Comparison of ENCODE assay signal across 42 mouse cellular contexts in the genomic region with DNA sequence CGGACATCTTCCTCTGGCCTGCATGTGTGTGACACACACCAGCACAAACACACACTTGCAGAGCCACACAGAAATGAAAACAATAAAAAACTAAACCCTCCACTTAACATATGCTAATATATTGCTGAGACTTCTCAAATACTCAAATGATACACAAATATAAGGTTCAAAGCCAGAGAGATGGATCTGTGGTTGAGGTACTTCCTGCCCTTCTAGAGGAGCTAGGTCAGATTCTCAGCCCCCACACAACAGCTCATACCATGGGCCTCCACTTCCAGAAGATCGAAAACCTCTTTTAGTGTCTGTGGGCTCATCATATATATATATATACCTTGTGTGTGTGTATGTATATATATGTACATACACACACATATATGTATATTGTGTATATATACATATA. TPM values are rescaled to one million over a fixed set of nuclear protein-coding genes. Genes with fewer than 3 reads are reported as not detected.
"Had no signal": no experiment of that assay in that cellular context is flagged by ENCODE, and none has a peak within 500 bp of the region (broad histone marks: within the 10 kb centered on the region; RNA-seq: fewer than 3 reads in every experiment).

No protein-coding gene starts in this region.

- ATAC-seq: hindbrain, postnatal 0 days; intestine, postnatal 0 days; liver, embryonic 12.5 days had no signal

- DNase-seq: gastrocnemius, adult 2 months; gastrocnemius, postnatal 10 days; gastrocnemius, postnatal 36 days; heart, adult 18-20 months; heart, postnatal 14 days; heart, postnatal 36 days; kidney, adult 18-20 months; kidney, adult 8-10 months; kidney, postnatal 10 days; kidney, postnatal 25 days; kidney, postnatal 4 days; layer of hippocampus, adult 9-11 months; layer of hippocampus, postnatal 36 days; left cerebral cortex, postnatal 4 days had no signal

RNA-seq across cellular contexts. Expression of gene BC053393, which starts 5.4 kb away (rescaled TPM):
- total RNA-seq: gastrocnemius, adult 2 months; gastrocnemius, postnatal 10 days; gastrocnemius, postnatal 36 days; heart, adult 18-20 months; heart, postnatal 14 days; heart, postnatal 36 days; hematopoietic stem cell, adult 5-6 weeks; hindbrain, postnatal 0 days; layer of hippocampus, postnatal 14 days; layer of hippocampus, postnatal 36 days; left cerebral cortex, adult 18-20 months; left cerebral cortex, adult 8-10 months; left cerebral cortex, postnatal 25 days; left cerebral cortex, postnatal 4 days; liver, adult 2 months had no signal
- polyA plus RNA-seq: gonadal fat pad, adult 2 months; hindbrain, embryonic 11.5 days; hindbrain, embryonic 13.5 days; hindbrain, embryonic 15.5 days; hindbrain, postnatal 0 days; intestine, embryonic 14.5 days; intestine, postnatal 0 days; kidney, embryonic 14.5 days; kidney, embryonic 16.5 days; limb, embryonic 11.5 days; limb, embryonic 13.5 days; limb, embryonic 15.5 days; liver, adult 2 months; liver, embryonic 12.5 days; liver, embryonic 14.5 days; liver, embryonic 16.5 days had no signal

RNA-seq across cellular contexts. Expression of gene Gm12169, which starts 42.0 kb away (rescaled TPM):
- total RNA-seq: gastrocnemius, adult 2 months; gastrocnemius, postnatal 10 days; gastrocnemius, postnatal 36 days; heart, adult 18-20 months; heart, postnatal 14 days; heart, postnatal 36 days; hematopoietic stem cell, adult 5-6 weeks; hindbrain, postnatal 0 days; layer of hippocampus, adult 8-10 months; layer of hippocampus, postnatal 14 days; layer of hippocampus, postnatal 36 days; left cerebral cortex, adult 18-20 months; left cerebral cortex, adult 8-10 months; left cerebral cortex, postnatal 10 days; left cerebral cortex, postnatal 25 days; left cerebral cortex, postnatal 4 days; liver, adult 2 months had no signal
- polyA plus RNA-seq: frontal cortex, adult 2 months; gonadal fat pad, adult 2 months; heart, embryonic 11.5 days; heart, embryonic 13.5 days; heart, embryonic 15.5 days; heart, postnatal 0 days; hindbrain, embryonic 11.5 days; hindbrain, embryonic 13.5 days; hindbrain, embryonic 15.5 days; hindbrain, postnatal 0 days; intestine, embryonic 14.5 days; intestine, postnatal 0 days; kidney, embryonic 14.5 days; kidney, embryonic 16.5 days; limb, embryonic 11.5 days; limb, embryonic 13.5 days; limb, embryonic 15.5 days; liver, adult 2 months; liver, embryonic 12.5 days; liver, embryonic 14.5 days; liver, embryonic 16.5 days had no signal
